Mouse (Mus musculus): Measurements from ENCODE around the gene Sparcl1. TPM values are rescaled to one million over a fixed set of nuclear protein-coding genes. Genes with fewer than 3 reads are reported as not detected.

Sparcl1 gene
- polyA plus RNA-seq, 1 experiment from 2014 or later, result 191 TPM

DNA sequence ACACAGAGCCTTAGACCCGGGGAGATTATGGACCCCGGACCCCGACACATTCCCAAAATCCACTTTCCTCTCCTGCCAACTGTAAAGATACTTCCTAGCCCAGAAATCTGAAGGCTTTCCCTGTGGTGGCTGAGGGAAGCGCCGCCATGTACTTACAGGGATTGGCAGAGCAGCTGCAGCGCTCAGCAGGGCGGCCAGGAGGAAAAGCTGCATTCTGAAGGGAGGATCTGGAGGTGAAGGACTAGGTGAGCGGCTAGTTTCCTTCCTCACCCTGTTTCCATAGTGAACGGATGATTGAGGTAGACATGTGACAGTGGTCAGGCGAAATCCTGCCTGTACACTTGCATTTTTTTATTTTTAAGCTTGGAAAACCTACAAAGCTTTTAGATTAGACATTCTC, 37.2 kb downstream of the Sparcl1 start:
- no peak overlapping the region for H3K4me3 ChIP-seq (ENCODE audit: low read length)
- H3K9ac ChIP-seq (ENCODE audit: low read depth, low read length), result no peak overlapping the region
- 32% methylated on average over 10 of the region's 10 CpGs for whole genome bisulfite sequencing
- 0 out of 2 replicates have a peak overlapping the region, but pooled peaks have one; percentile 7 for H3K4me2 ChIP-seq (ENCODE audit: low read depth, low read length)
- no peaks in the 10 kb centered on the region for H3K27me3 ChIP-seq (replicated peaks; ENCODE audit: control insufficient read depth, insufficient read depth, low read length)
- H3K36me3 ChIP-seq (ENCODE audit: control insufficient read depth, insufficient read depth, low read length), result no peaks in the 10 kb centered on the region
- 0 out of 2 replicates have a peak, but pooled peaks cover 8% of the 10 kb centered on the region for H3K4me1 ChIP-seq (ENCODE audit: control insufficient read depth, insufficient read depth, low read length)
- H3K9me3 ChIP-seq (ENCODE audit: control insufficient read depth, low read length), result no peaks in the 10 kb centered on the region
- ATAC-seq, result peak; percentile 36; the same call in 1 of the 2 replicates
- no peak overlapping the region for H3K27ac ChIP-seq (ENCODE audit: low read length)

- no peak overlapping the region for H3K9ac ChIP-seq (ENCODE audit: low read depth, low read length)
- no peaks in the 10 kb centered on the region for H3K27me3 ChIP-seq (replicated peaks; ENCODE audit: control insufficient read depth, insufficient read depth, low read length)
- peak; percentile 72 for ATAC-seq
- no peaks in the 10 kb centered on the region for H3K9me3 ChIP-seq (ENCODE audit: control insufficient read depth, low read length)
- 29% methylated on average over 12 of the region's 12 CpGs for WGBS
- no peak overlapping the region for H3K27ac ChIP-seq (ENCODE audit: low read length)
- no peaks in the 10 kb centered on the region for H3K36me3 ChIP-seq (ENCODE audit: control insufficient read depth, insufficient read depth, low read length)
- 0 out of 2 replicates have a peak overlapping the region, but pooled peaks have one; percentile 13 for H3K4me3 ChIP-seq (ENCODE audit: low read length)
- peak overlapping the region; percentile 38 for H3K4me2 ChIP-seq (ENCODE audit: low read depth, low read length)
- 0 out of 2 replicates have a peak, but pooled peaks cover 8% of the 10 kb centered on the region for H3K4me1 ChIP-seq (ENCODE audit: control insufficient read depth, insufficient read depth, low read length)
Observed at GRCm38 (mm10) chr5:104074388-104074787, 39.1 kb downstream of the Sparcl1 start.

DNA sequence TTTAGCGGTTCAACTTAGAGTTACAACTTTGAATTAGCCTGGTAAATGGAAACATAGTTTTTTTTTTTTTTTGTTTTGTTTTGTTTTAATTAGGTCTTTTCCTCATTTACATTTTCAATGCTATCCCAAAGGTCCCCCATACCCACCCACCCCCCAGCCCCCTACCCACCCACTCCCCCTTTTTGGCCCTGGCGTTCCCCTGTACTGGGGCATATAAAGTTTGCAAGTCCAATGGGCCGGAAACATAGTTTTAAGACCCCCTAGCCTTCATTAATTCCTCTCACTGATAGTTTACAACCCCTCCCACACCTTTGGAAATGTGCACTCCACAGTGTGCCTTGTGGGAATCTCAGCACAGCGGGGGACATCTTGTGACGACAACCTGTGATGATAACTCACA, 39.9 kb downstream of the Sparcl1 start:
- no peaks in the 10 kb centered on the region for H3K27me3 ChIP-seq (replicated peaks; ENCODE audit: control insufficient read depth, insufficient read depth, low read length)
- H3K9me3 ChIP-seq (ENCODE audit: control insufficient read depth, low read length), result no peaks in the 10 kb centered on the region
- no peak overlapping the region for H3K27ac ChIP-seq (ENCODE audit: low read length)
- H3K4me3 ChIP-seq (ENCODE audit: low read length), result no peak overlapping the region
- H3K4me2 ChIP-seq (ENCODE audit: low read depth, low read length), result no peak overlapping the region
- peak; percentile 51; the same call in 1 of the 2 replicates for ATAC-seq
- 0 out of 2 replicates have a peak, but pooled peaks cover 8% of the 10 kb centered on the region for H3K4me1 ChIP-seq (ENCODE audit: control insufficient read depth, insufficient read depth, low read length)
- no peak overlapping the region for H3K9ac ChIP-seq (ENCODE audit: low read depth, low read length)
- 94% methylated on average over 5 of the region's 5 CpGs for WGBS
- H3K36me3 ChIP-seq (ENCODE audit: control insufficient read depth, insufficient read depth, low read length), result no peaks in the 10 kb centered on the region

- no peaks in the 10 kb centered on the region for H3K9me3 ChIP-seq (ENCODE audit: control insufficient read depth, low read length)
- peak overlapping the region; percentile 59 for H3K27ac ChIP-seq (ENCODE audit: low read length)
- 0 out of 2 replicates have a peak, but pooled peaks cover 8% of the 10 kb centered on the region for H3K4me1 ChIP-seq (ENCODE audit: control insufficient read depth, insufficient read depth, low read length)
- H3K9ac ChIP-seq (ENCODE audit: low read depth, low read length), result no peak overlapping the region
- H3K36me3 ChIP-seq (ENCODE audit: control insufficient read depth, insufficient read depth, low read length), result no peaks in the 10 kb centered on the region
- no peak overlapping the region for H3K4me2 ChIP-seq (ENCODE audit: low read depth, low read length)
- ATAC-seq, result peak; percentile 67
- H3K4me3 ChIP-seq (ENCODE audit: low read length), result no peak overlapping the region
- WGBS, result 31% methylated on average over 6 of the region's 8 CpGs
- no peaks in the 10 kb centered on the region for H3K27me3 ChIP-seq (replicated peaks; ENCODE audit: control insufficient read depth, insufficient read depth, low read length)
Observed at GRCm38 (mm10) chr5:104072272-104072886, 41.2 kb downstream of the Sparcl1 start.

- ATAC-seq, result no peak
- Histone ChIP-seq H3K9me3 (ENCODE audit: control insufficient read depth, low read length) (no peaks in the 10 kb centered on the region), H3K4me2 (ENCODE audit: low read depth, low read length) (no peak overlapping the region), H3K9ac (ENCODE audit: low read depth, low read length) (no peak overlapping the region), H3K27me3 (replicated peaks; ENCODE audit: control insufficient read depth, insufficient read depth, low read length) (no peaks in the 10 kb centered on the region), H3K36me3 (ENCODE audit: control insufficient read depth, insufficient read depth, low read length) (no peaks in the 10 kb centered on the region), H3K4me1 (ENCODE audit: control insufficient read depth, insufficient read depth, low read length) (0 out of 2 replicates have a peak, but pooled peaks cover 2% of the 10 kb centered on the region), H3K27ac (ENCODE audit: low read length) (no peak overlapping the region), H3K4me3 (ENCODE audit: low read length) (no peak overlapping the region)
- WGBS, result 82% methylated on average over 4 of the region's 4 CpGs
Observed at GRCm38 (mm10) chr5:104071048-104071447, 42.5 kb downstream of the Sparcl1 start.

GRCm38 (mm10) chr5:104068751-104069150, 44.8 kb downstream of the Sparcl1 start:
- 94% methylated on average over 7 of the region's 7 CpGs for WGBS
- Histone ChIP-seq H3K9ac (ENCODE audit: low read depth, low read length) (no peak overlapping the region), H3K27me3 (replicated peaks; ENCODE audit: control insufficient read depth, insufficient read depth, low read length) (no peaks in the 10 kb centered on the region), H3K4me2 (ENCODE audit: low read depth, low read length) (no peak overlapping the region), H3K27ac (ENCODE audit: low read length) (no peak overlapping the region), H3K4me1 (ENCODE audit: control insufficient read depth, insufficient read depth, low read length) (0 out of 2 replicates have a peak, but pooled peaks cover 2% of the 10 kb centered on the region), H3K9me3 (ENCODE audit: control insufficient read depth, low read length) (no peaks in the 10 kb centered on the region), H3K36me3 (ENCODE audit: control insufficient read depth, insufficient read depth, low read length) (0 out of 2 replicates have a peak, but pooled peaks cover 4% of the 10 kb centered on the region), H3K4me3 (ENCODE audit: low read length) (no peak overlapping the region)
- no peak for ATAC-seq

DNA sequence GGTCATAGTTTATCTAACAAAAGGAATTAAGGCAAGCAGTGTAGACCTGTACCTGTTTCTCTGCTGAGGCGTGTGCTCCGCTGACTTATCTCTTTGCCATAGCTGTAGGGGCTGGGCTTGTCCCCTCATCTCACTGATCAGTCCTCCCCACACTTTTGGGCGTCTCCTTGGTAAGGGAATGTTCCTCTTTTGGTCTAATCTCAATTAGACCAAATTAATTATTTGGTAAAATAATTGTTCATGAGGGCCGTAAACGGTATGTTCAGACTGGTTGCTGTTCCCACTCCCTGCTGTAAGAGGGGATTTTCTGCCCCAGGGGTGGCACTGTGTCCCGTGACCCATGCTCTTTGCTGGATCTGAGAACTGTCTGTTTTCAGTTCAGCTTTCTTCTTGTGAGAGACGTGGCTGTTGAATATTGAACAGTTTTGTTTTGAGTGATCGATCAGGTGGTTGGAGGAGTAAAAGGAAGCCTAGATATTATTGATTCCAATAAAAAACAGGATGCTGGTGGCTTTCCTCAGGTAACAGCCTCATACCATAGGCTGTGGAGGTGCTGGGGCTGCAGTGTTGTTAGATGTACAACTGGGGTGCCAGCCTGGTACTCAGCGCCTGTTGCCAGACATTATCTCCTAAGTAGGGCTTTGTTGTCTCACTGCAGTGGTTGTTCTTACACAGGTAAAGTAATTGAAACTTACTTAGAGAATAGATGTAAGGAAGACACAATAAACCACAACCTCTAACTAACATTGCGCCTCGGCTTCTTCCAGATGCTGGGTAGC, 50.6 kb downstream of the Sparcl1 start:
- Histone ChIP-seq H3K27me3 (replicated peaks; ENCODE audit: control insufficient read depth, insufficient read depth, low read length) (no peaks in the 10 kb centered on the region), H3K27ac (ENCODE audit: low read length) (no peak overlapping the region), H3K4me2 (ENCODE audit: low read depth, low read length) (no peak overlapping the region), H3K36me3 (ENCODE audit: control insufficient read depth, insufficient read depth, low read length) (peaks cover 12% of the 10 kb centered on the region), H3K9ac (ENCODE audit: low read depth, low read length) (no peak overlapping the region), H3K4me1 (ENCODE audit: control insufficient read depth, insufficient read depth, low read length) (no peaks in the 10 kb centered on the region), H3K4me3 (ENCODE audit: low read length) (no peak overlapping the region), H3K9me3 (ENCODE audit: control insufficient read depth, low read length) (no peaks in the 10 kb centered on the region)
- 91% methylated on average over 11 of the region's 11 CpGs for WGBS
- ATAC-seq, result peak; percentile 70; the same call in 1 of the 2 replicates

GRCm38 (mm10) chr5:104061936-104062772, 51.4 kb downstream of the Sparcl1 start:
- WGBS, result 86% methylated on average over 13 of the region's 13 CpGs
- no peak overlapping the region for H3K4me3 ChIP-seq (ENCODE audit: low read length)
- H3K4me2 ChIP-seq (ENCODE audit: low read depth, low read length), result no peak overlapping the region
- no peak overlapping the region for H3K27ac ChIP-seq (ENCODE audit: low read length)
- H3K9ac ChIP-seq (ENCODE audit: low read depth, low read length), result no peak overlapping the region
- H3K9me3 ChIP-seq (ENCODE audit: control insufficient read depth, low read length), result no peaks in the 10 kb centered on the region
- no peaks in the 10 kb centered on the region for H3K4me1 ChIP-seq (ENCODE audit: control insufficient read depth, insufficient read depth, low read length)
- H3K27me3 ChIP-seq (replicated peaks; ENCODE audit: control insufficient read depth, insufficient read depth, low read length), result no peaks in the 10 kb centered on the region
- ATAC-seq, result no peak
- peaks cover 12% of the 10 kb centered on the region for H3K36me3 ChIP-seq (ENCODE audit: control insufficient read depth, insufficient read depth, low read length)

GRCm38 (mm10) chr5:104060429-104060828, 53.1 kb downstream of the Sparcl1 start:
- Histone ChIP-seq H3K4me2 (ENCODE audit: low read depth, low read length) (no peak overlapping the region), H3K4me1 (ENCODE audit: control insufficient read depth, insufficient read depth, low read length) (no peaks in the 10 kb centered on the region), H3K36me3 (ENCODE audit: control insufficient read depth, insufficient read depth, low read length) (peaks cover 12% of the 10 kb centered on the region), H3K9me3 (ENCODE audit: control insufficient read depth, low read length) (no peaks in the 10 kb centered on the region), H3K4me3 (ENCODE audit: low read length) (no peak overlapping the region), H3K9ac (ENCODE audit: low read depth, low read length) (no peak overlapping the region), H3K27ac (ENCODE audit: low read length) (no peak overlapping the region), H3K27me3 (replicated peaks; ENCODE audit: control insufficient read depth, insufficient read depth, low read length) (no peaks in the 10 kb centered on the region)
- 84% methylated on average over 5 of the region's 5 CpGs for WGBS
- no peak for ATAC-seq

All from intestine, embryonic 16.5 days (tissue).